Mouse (Mus musculus): Measurements from ENCODE around the gene 1110017D15Rik. TPM values are rescaled to one million over a fixed set of nuclear protein-coding genes. Genes with fewer than 3 reads are reported as not detected.

The 1110017D15Rik gene
- polyA plus RNA-seq (2014; fragmentation: Illumina TruSeq; extraction: RNeasy Lipid Tissue Mini Kit (QIAGEN cat#74804); ENCODE audit: low read depth, low replicate concordance) = 211 TPM

DNA sequence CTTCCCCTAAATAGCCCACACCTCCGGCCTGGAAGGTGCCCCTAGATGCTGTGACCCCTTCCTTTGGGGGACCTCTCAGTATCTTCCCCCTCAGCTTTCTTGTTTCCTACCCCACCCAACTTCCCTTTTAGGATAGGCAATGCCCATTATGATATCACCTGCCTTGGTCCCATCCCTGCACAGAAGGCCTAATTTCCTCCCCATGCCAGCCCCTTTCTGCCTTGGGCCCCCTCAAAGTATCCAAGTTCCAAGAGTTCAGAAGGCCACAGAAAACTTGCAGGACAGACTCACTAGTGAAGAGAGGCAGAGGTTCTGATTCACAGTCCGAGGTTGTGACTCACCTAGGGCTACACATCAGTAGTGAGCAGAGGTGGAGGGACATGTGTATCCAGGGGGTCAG lies at the start of gene 1110017D15Rik:
Gene 1110017D15Rik, minus strand, starts transcription at position 101 of the 400 bp plus-strand sequence.

DNA sequence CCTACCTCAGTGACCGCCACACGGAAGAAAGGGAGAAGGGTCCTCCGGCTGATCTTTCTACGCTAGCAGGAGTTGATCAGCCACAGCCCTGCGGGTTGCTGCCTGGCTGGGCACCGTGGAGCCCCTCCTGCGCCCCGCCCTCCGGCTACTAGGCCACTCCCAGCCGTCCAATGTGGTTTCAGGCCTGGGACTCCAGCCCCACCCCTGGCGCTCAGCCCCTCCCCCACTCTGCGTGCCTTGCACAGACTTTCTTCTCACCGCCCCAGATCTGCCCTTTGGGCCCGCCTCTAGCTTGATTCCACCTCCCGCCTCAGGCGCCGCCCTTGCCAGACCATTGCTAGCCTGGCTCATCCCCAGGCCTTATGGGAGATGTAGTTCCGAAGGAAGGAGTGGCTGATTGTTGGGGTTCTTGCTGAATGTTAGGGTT lies 14.1 kb downstream of the 1110017D15Rik start, which contains the start of gene AI464131:
Gene AI464131, minus strand, starts transcription at position 91 of the 427 bp plus-strand sequence.

DNA sequence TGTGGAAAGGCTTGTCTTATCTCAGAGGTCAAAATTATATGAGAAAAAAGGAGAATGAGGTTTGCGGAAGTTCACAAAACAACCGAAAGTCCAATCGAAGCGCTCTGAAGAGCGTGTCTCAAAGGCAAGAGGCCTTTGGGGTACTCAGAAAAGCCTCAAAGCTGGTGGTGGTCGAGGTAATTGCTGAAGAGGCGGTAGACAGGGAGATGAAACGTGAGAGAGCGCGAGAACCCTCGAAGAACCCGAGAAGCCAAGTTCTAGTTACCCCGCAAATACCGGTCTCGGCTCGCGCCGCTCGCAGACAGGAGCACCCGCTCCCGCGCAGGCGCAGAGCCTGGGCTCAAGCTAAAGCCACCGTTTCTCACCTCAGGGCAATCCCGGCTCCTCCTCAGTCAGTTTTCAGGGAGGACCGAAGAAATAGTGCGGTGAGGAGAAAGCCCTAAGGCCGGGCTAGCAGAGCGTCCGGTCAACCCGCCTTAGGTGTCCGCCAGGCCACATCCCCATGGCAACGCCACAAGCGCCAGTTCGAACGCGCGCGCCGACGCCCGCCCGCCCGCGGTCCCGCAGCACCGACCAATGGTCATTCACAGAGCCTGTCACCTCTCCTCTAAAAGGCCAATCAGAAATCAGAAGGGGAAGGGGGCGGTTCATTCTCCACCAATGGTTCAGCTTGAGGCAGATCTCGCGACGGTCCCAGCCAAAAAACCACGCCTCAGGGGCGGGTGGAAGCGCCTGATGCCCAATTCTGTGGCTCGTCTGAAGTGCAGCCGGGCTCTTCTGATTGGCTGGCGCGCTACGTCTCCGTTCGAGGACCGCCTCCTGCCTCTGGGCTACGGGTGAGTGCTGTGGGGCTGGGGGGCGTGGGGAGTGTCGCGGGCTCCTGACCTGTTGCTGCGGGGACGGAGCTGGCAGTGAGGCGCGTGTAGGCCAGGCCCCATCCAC lies 52.5 kb downstream of the 1110017D15Rik start, which contains the start of the genes Kif24 and Nudt2:
Gene Kif24, minus strand, starts transcription at position 543 of the 942 bp plus-strand sequence.
Gene Nudt2, plus strand, starts transcription at position 807 of the 942 bp plus-strand sequence.

Other genes with a start within 250 kb of the 1110017D15Rik start
- gene Ubap2, start 242.2 kb downstream of the 1110017D15Rik start, polyA plus RNA-seq (2014; fragmentation: Illumina TruSeq; extraction: RNeasy Lipid Tissue Mini Kit (QIAGEN cat#74804); ENCODE audit: low read depth, low replicate concordance) = 176 TPM
- gene Dcaf12, start 202.4 kb downstream of the 1110017D15Rik start, polyA plus RNA-seq (2014; fragmentation: Illumina TruSeq; extraction: RNeasy Lipid Tissue Mini Kit (QIAGEN cat#74804); ENCODE audit: low read depth, low replicate concordance) = 47.3 TPM
- 72.6 TPM for gene Ubap1, start 168.3 kb downstream of the 1110017D15Rik start, polyA plus RNA-seq (2014; fragmentation: Illumina TruSeq; extraction: RNeasy Lipid Tissue Mini Kit (QIAGEN cat#74804); ENCODE audit: low read depth, low replicate concordance)
- 26.8 TPM for gene Kif24, start 52.4 kb downstream of the 1110017D15Rik start, polyA plus RNA-seq (2014; fragmentation: Illumina TruSeq; extraction: RNeasy Lipid Tissue Mini Kit (QIAGEN cat#74804); ENCODE audit: low read depth, low replicate concordance)
- gene Nudt2, start 52.2 kb downstream of the 1110017D15Rik start, polyA plus RNA-seq (2014; fragmentation: Illumina TruSeq; extraction: RNeasy Lipid Tissue Mini Kit (QIAGEN cat#74804); ENCODE audit: low read depth, low replicate concordance) = 13.1 TPM
- 4.2 TPM for gene AI464131, start 14.3 kb downstream of the 1110017D15Rik start, polyA plus RNA-seq (2014; fragmentation: Illumina TruSeq; extraction: RNeasy Lipid Tissue Mini Kit (QIAGEN cat#74804); ENCODE audit: low read depth, low replicate concordance)
- 5.2 TPM for gene Fam219a, start 52.2 kb upstream of the 1110017D15Rik start, polyA plus RNA-seq (2014; fragmentation: Illumina TruSeq; extraction: RNeasy Lipid Tissue Mini Kit (QIAGEN cat#74804); ENCODE audit: low read depth, low replicate concordance)
- 36.1 TPM for gene Dnaic1, start 52.4 kb upstream of the 1110017D15Rik start, polyA plus RNA-seq (2014; fragmentation: Illumina TruSeq; extraction: RNeasy Lipid Tissue Mini Kit (QIAGEN cat#74804); ENCODE audit: low read depth, low replicate concordance)
- 0.17 TPM for gene Enho, start 123.0 kb upstream of the 1110017D15Rik start, polyA plus RNA-seq (2014; fragmentation: Illumina TruSeq; extraction: RNeasy Lipid Tissue Mini Kit (QIAGEN cat#74804); ENCODE audit: low read depth, low replicate concordance)
- gene Cntfr, start 179.8 kb upstream of the 1110017D15Rik start, polyA plus RNA-seq (2014; fragmentation: Illumina TruSeq; extraction: RNeasy Lipid Tissue Mini Kit (QIAGEN cat#74804); ENCODE audit: low read depth, low replicate concordance) = not detected
- 4.1 TPM for gene Il11ra1, start 182.7 kb upstream of the 1110017D15Rik start, polyA plus RNA-seq (2014; fragmentation: Illumina TruSeq; extraction: RNeasy Lipid Tissue Mini Kit (QIAGEN cat#74804); ENCODE audit: low read depth, low replicate concordance)
- not detected for gene Rpp25l, start 196.2 kb upstream of the 1110017D15Rik start, polyA plus RNA-seq (2014; fragmentation: Illumina TruSeq; extraction: RNeasy Lipid Tissue Mini Kit (QIAGEN cat#74804); ENCODE audit: low read depth, low replicate concordance)
- gene Dctn3, start 205.8 kb upstream of the 1110017D15Rik start, polyA plus RNA-seq (2014; fragmentation: Illumina TruSeq; extraction: RNeasy Lipid Tissue Mini Kit (QIAGEN cat#74804); ENCODE audit: low read depth, low replicate concordance) = 23.1 TPM
- gene Arid3c, start 213.8 kb upstream of the 1110017D15Rik start, polyA plus RNA-seq (2014; fragmentation: Illumina TruSeq; extraction: RNeasy Lipid Tissue Mini Kit (QIAGEN cat#74804); ENCODE audit: low read depth, low replicate concordance) = not detected
- 0.49 TPM for gene Galt, start 237.9 kb upstream of the 1110017D15Rik start, polyA plus RNA-seq (2014; fragmentation: Illumina TruSeq; extraction: RNeasy Lipid Tissue Mini Kit (QIAGEN cat#74804); ENCODE audit: low read depth, low replicate concordance)
- 7.2 TPM for gene Sigmar1, start 238.8 kb upstream of the 1110017D15Rik start, polyA plus RNA-seq (2014; fragmentation: Illumina TruSeq; extraction: RNeasy Lipid Tissue Mini Kit (QIAGEN cat#74804); ENCODE audit: low read depth, low replicate concordance)